Mouse (Mus musculus) cerebral cortex, adult 2 months (tissue): ENCODE results near the gene Xylt1.

Experiments used
- WGBS: fragments of 180-500 bp; shearing (Covaris S2); methylation state at CpG from one replicate; pipeline ENCODE4 v1.1.7; 2018; 5-methylcytosine and 5-hydroxymethylcytosine counted together

Gene Xylt1

GRCm38 (mm10) chr7:117435730-117436441 lies 55.1 kb downstream of the Xylt1 start:
- 57% methylated on average over 12 of the region's 12 CpGs for WGBS

GRCm38 (mm10) chr7:117436892-117437291 lies 56.1 kb downstream of the Xylt1 start:
- 57% methylated on average over 11 of the region's 11 CpGs for WGBS

- 41% methylated on average over 3 of the region's 3 CpGs for WGBS
Measured at GRCm38 (mm10) chr7:117440994-117441393, 60.2 kb downstream of the Xylt1 start.

- WGBS: 84% methylated on average over 2 of the region's 2 CpGs
Measured at GRCm38 (mm10) chr7:117442639-117443038, 61.9 kb downstream of the Xylt1 start.

GRCm38 (mm10) chr7:117443215-117443614 lies 62.4 kb downstream of the Xylt1 start:
- 88% methylated on average over 7 of the region's 7 CpGs for WGBS

GRCm38 (mm10) chr7:117445471-117445870 lies 64.7 kb downstream of the Xylt1 start:
- WGBS: 62% methylated on average over 3 of the region's 3 CpGs

GRCm38 (mm10) chr7:117449605-117450004 lies 68.8 kb downstream of the Xylt1 start:
- WGBS: over 99% methylated on average over 5 of the region's 5 CpGs

GRCm38 (mm10) chr7:117452269-117452668 lies 71.5 kb downstream of the Xylt1 start:
- 37% methylated on average over 2 of the region's 2 CpGs for WGBS

GRCm38 (mm10) chr7:117454789-117455548 lies 74.2 kb downstream of the Xylt1 start:
- WGBS: 89% methylated on average over 11 of the region's 11 CpGs

- 22% methylated on average over 7 of the region's 7 CpGs for WGBS
Measured at GRCm38 (mm10) chr7:117462196-117462935, 81.6 kb downstream of the Xylt1 start.

- WGBS: 42% methylated on average over 4 of the region's 4 CpGs
Measured at GRCm38 (mm10) chr7:117464956-117465355, 84.2 kb downstream of the Xylt1 start.

- WGBS: 85% methylated on average over 7 of the region's 7 CpGs
Measured at GRCm38 (mm10) chr7:117466006-117466780, 85.4 kb downstream of the Xylt1 start.

- WGBS: 48% methylated on average over 3 of the region's 3 CpGs
Measured at GRCm38 (mm10) chr7:117470243-117470802, 89.5 kb downstream of the Xylt1 start.

- 59% methylated on average over 11 of the region's 11 CpGs for WGBS
Measured at GRCm38 (mm10) chr7:117472055-117472780, 91.4 kb downstream of the Xylt1 start.

- WGBS: 64% methylated on average over 19 of the region's 19 CpGs
Measured at GRCm38 (mm10) chr7:117472781-117473743, 92.3 kb downstream of the Xylt1 start.

- 20% methylated on average over 2 of the region's 2 CpGs for WGBS
Measured at GRCm38 (mm10) chr7:117474302-117474701, 93.5 kb downstream of the Xylt1 start.

- 59% methylated on average over 4 of the region's 4 CpGs for WGBS
Measured at GRCm38 (mm10) chr7:117475106-117475505, 94.3 kb downstream of the Xylt1 start.

GRCm38 (mm10) chr7:117478937-117479336 lies 98.2 kb downstream of the Xylt1 start:
- 69% methylated on average over 1 of the region's 1 CpGs for WGBS

GRCm38 (mm10) chr7:117480831-117481230 lies 100.1 kb downstream of the Xylt1 start:
- WGBS: 54% methylated on average over 5 of the region's 5 CpGs
